Mouse (Mus musculus): ENCODE data around the gene Tas2r143.

Tas2r143 gene

GRCm38 (mm10) chr6:42395960-42396809 is 3.9 kb upstream of the Tas2r143 start:
- peak; percentile 96 for DNase-seq (ENCODE audit: extremely low read depth, low read depth, low spot score)

GRCm38 (mm10) chr6:42397041-42397657 is 2.9 kb upstream of the Tas2r143 start:
- DNase-seq (ENCODE audit: extremely low read depth, low read depth, low spot score): no peak

- DNase-seq (ENCODE audit: extremely low read depth, low read depth, low spot score): no peak
These were observed 1.8 kb upstream of the Tas2r143 start for GRCm38 (mm10) chr6:42398285-42398684.

GRCm38 (mm10) chr6:42398998-42399397 is 1.0 kb upstream of the Tas2r143 start:
- DNase-seq (ENCODE audit: extremely low read depth, low read depth, low spot score): no peak

- DNase-seq (ENCODE audit: extremely low read depth, low read depth, low spot score): no peak
These were observed 5.1 kb downstream of the Tas2r143 start, which contains the start of gene Tas2r135 for GRCm38 (mm10) chr6:42405134-42405533. Tas2r135 (plus strand) TSS chr6:42405434.

- DNase-seq (ENCODE audit: extremely low read depth, low read depth, low spot score): no peak
These were observed 19.4 kb downstream of the Tas2r143 start for GRCm38 (mm10) chr6:42419443-42419842.

GRCm38 (mm10) chr6:42421439-42421838 is 21.4 kb downstream of the Tas2r143 start:
- DNase-seq (ENCODE audit: extremely low read depth, low read depth, low spot score): no peak

- DNase-seq (ENCODE audit: extremely low read depth, low read depth, low spot score): no peak
These were observed 24.4 kb downstream of the Tas2r143 start for GRCm38 (mm10) chr6:42424472-42424871.

GRCm38 (mm10) chr6:42426337-42426736 is 26.3 kb downstream of the Tas2r143 start:
- no peak for DNase-seq (ENCODE audit: extremely low read depth, low read depth, low spot score)

- no peak for DNase-seq (ENCODE audit: extremely low read depth, low read depth, low spot score)
These were observed 33.5 kb downstream of the Tas2r143 start for GRCm38 (mm10) chr6:42433554-42433953.

GRCm38 (mm10) chr6:42434446-42434845 is 34.4 kb downstream of the Tas2r143 start, which contains the start of gene Tas2r126:
Tas2r126 (plus strand) TSS chr6:42434535.
- no peak for DNase-seq (ENCODE audit: extremely low read depth, low read depth, low spot score)

GRCm38 (mm10) chr6:42435490-42435889 is 35.5 kb downstream of the Tas2r143 start:
- DNase-seq (ENCODE audit: extremely low read depth, low read depth, low spot score): no peak

GRCm38 (mm10) chr6:42441395-42441794 is 41.4 kb downstream of the Tas2r143 start:
- no peak for DNase-seq (ENCODE audit: extremely low read depth, low read depth, low spot score)

GRCm38 (mm10) chr6:42444491-42444890 is 44.5 kb downstream of the Tas2r143 start:
- DNase-seq (ENCODE audit: extremely low read depth, low read depth, low spot score): no peak

GRCm38 (mm10) chr6:42447381-42447780 is 47.3 kb downstream of the Tas2r143 start:
- no peak for DNase-seq (ENCODE audit: extremely low read depth, low read depth, low spot score)

Measured in fat pad, adult 2 months (tissue).